Mouse (Mus musculus): Measurements from ENCODE around the gene Lhx2. TPM values are rescaled to one million over a fixed set of nuclear protein-coding genes. Genes with fewer than 3 reads are reported as not detected.

The Lhx2 gene
- polyA plus RNA-seq, 1 experiment from 2014 or later, result 0.10 TPM

GRCm38 (mm10) chr2:38348660-38349420, 9.8 kb downstream of the Lhx2 start:
- 1% methylated on average over 19 of the region's 19 CpGs for WGBS

GRCm38 (mm10) chr2:38349447-38350350, 10.6 kb downstream of the Lhx2 start:
- Histone ChIP-seq H3K4me3 (replicated peaks) (no peak overlapping the region), H3K27me3 (peaks cover 100% of the 10 kb centered on the region), H3K27ac (no peak overlapping the region), H3K9me3 (replicated peaks) (no peaks in the 10 kb centered on the region), H3K36me3 (no peaks in the 10 kb centered on the region), H3K4me2 (peak overlapping the region; percentile 77; the same call in 1 of the 2 replicates), H3K4me1 (peaks cover 40% of the 10 kb centered on the region), H3K9ac (no peak overlapping the region)
- WGBS, result 3% methylated on average over 12 of the region's 12 CpGs
- no peak for ATAC-seq (replicated peaks; ENCODE audit: low FRiP score)

More at GRCm38 (mm10) chr2:38348660-38349420, 9.8 kb downstream of the Lhx2 start:
- Histone ChIP-seq H3K27ac (no peak overlapping the region), H3K4me2 (no peak overlapping the region), H3K4me3 (replicated peaks) (no peak overlapping the region), H3K4me1 (peaks cover 37% of the 10 kb centered on the region), H3K9me3 (replicated peaks) (no peaks in the 10 kb centered on the region), H3K36me3 (no peaks in the 10 kb centered on the region), H3K27me3 (peaks cover 100% of the 10 kb centered on the region), H3K9ac (no peak overlapping the region)
- ATAC-seq (replicated peaks; ENCODE audit: low FRiP score), result no peak

- Histone ChIP-seq H3K4me1 (peaks cover 40% of the 10 kb centered on the region), H3K27ac (no peak overlapping the region), H3K9ac (no peak overlapping the region), H3K4me3 (replicated peaks) (peak overlapping the region; percentile 43), H3K36me3 (no peaks in the 10 kb centered on the region), H3K27me3 (peaks cover 100% of the 10 kb centered on the region), H3K4me2 (peak overlapping the region; percentile 77), H3K9me3 (replicated peaks) (no peaks in the 10 kb centered on the region)
- peak; percentile 28; the same call in 1 of the 2 replicates for ATAC-seq (replicated peaks; ENCODE audit: low FRiP score)
- 1% methylated on average over 13 of the region's 13 CpGs for WGBS
These were observed 11.3 kb downstream of the Lhx2 start for GRCm38 (mm10) chr2:38350386-38350785.

- peak; percentile 94 for ATAC-seq (replicated peaks; ENCODE audit: low FRiP score)
- Histone ChIP-seq H3K27ac (no peak overlapping the region), H3K9ac (no peak overlapping the region), H3K4me1 (peaks cover 40% of the 10 kb centered on the region), H3K9me3 (replicated peaks) (no peaks in the 10 kb centered on the region), H3K36me3 (no peaks in the 10 kb centered on the region), H3K4me3 (replicated peaks) (peak overlapping the region; percentile 43), H3K4me2 (peak overlapping the region; percentile 77), H3K27me3 (peaks cover 100% of the 10 kb centered on the region)
- WGBS, result 0% methylated on average over 36 of the region's 37 CpGs
These were observed 11.7 kb downstream of the Lhx2 start for GRCm38 (mm10) chr2:38350796-38351195.

GRCm38 (mm10) chr2:38351641-38352320, 12.7 kb downstream of the Lhx2 start:
- Histone ChIP-seq H3K9me3 (replicated peaks) (no peaks in the 10 kb centered on the region), H3K4me1 (peaks cover 46% of the 10 kb centered on the region), H3K36me3 (no peaks in the 10 kb centered on the region), H3K27ac (no peak overlapping the region), H3K27me3 (peaks cover 100% of the 10 kb centered on the region), H3K4me2 (peak overlapping the region; percentile 77), H3K4me3 (replicated peaks) (peak overlapping the region; percentile 43), H3K9ac (no peak overlapping the region)
- under 1% methylated on average over 57 of the region's 57 CpGs for WGBS
- ATAC-seq (replicated peaks; ENCODE audit: low FRiP score), result no peak; the same call in 1 of the 2 replicates

- peaks cover 100% of the 10 kb centered on the region for H3K27me3 ChIP-seq
- H3K36me3 ChIP-seq, result no peaks in the 10 kb centered on the region
- no peak overlapping the region for H3K27ac ChIP-seq
- H3K9ac ChIP-seq, result no peak overlapping the region
- peak overlapping the region; percentile 77 for H3K4me2 ChIP-seq
- no peak for ATAC-seq (replicated peaks; ENCODE audit: low FRiP score)
- peaks cover 50% of the 10 kb centered on the region for H3K4me1 ChIP-seq
- peak overlapping the region; percentile 43 for H3K4me3 ChIP-seq (replicated peaks)
- no peaks in the 10 kb centered on the region for H3K9me3 ChIP-seq (replicated peaks)
- WGBS, result 2% methylated on average over 21 of the region's 21 CpGs
These were observed 13.4 kb downstream of the Lhx2 start for GRCm38 (mm10) chr2:38352321-38353007.

- H3K9ac ChIP-seq, result no peak overlapping the region
- H3K36me3 ChIP-seq, result no peaks in the 10 kb centered on the region
- H3K4me3 ChIP-seq (replicated peaks), result no peak overlapping the region
- no peaks in the 10 kb centered on the region for H3K9me3 ChIP-seq (replicated peaks)
- H3K27ac ChIP-seq, result no peak overlapping the region
- peaks cover 46% of the 10 kb centered on the region for H3K4me1 ChIP-seq
- ATAC-seq (replicated peaks; ENCODE audit: low FRiP score), result no peak
- 8% methylated on average over 10 of the region's 10 CpGs for WGBS
- peaks cover 100% of the 10 kb centered on the region for H3K27me3 ChIP-seq
- H3K4me2 ChIP-seq, result no peak overlapping the region
These were observed 13.9 kb downstream of the Lhx2 start for GRCm38 (mm10) chr2:38353008-38353379.

GRCm38 (mm10) chr2:38353664-38354063, 14.6 kb downstream of the Lhx2 start:
- no peak overlapping the region for H3K9ac ChIP-seq
- H3K4me1 ChIP-seq, result peaks cover 40% of the 10 kb centered on the region
- ATAC-seq (replicated peaks; ENCODE audit: low FRiP score), result no peak
- H3K27me3 ChIP-seq, result peaks cover 100% of the 10 kb centered on the region
- no peak overlapping the region for H3K27ac ChIP-seq
- no peak overlapping the region for H3K4me2 ChIP-seq
- no peaks in the 10 kb centered on the region for H3K9me3 ChIP-seq (replicated peaks)
- H3K36me3 ChIP-seq, result no peaks in the 10 kb centered on the region
- 13% methylated on average over 4 of the region's 4 CpGs for WGBS
- no peak overlapping the region for H3K4me3 ChIP-seq (replicated peaks)

GRCm38 (mm10) chr2:38354179-38354716, 15.2 kb downstream of the Lhx2 start:
- H3K27ac ChIP-seq, result no peak overlapping the region
- no peaks in the 10 kb centered on the region for H3K36me3 ChIP-seq
- H3K4me3 ChIP-seq (replicated peaks), result 0 out of 2 replicates have a peak overlapping the region, but pooled peaks have one; percentile 2
- no peak overlapping the region for H3K9ac ChIP-seq
- H3K4me2 ChIP-seq, result no peak overlapping the region
- no peaks in the 10 kb centered on the region for H3K9me3 ChIP-seq (replicated peaks)
- H3K4me1 ChIP-seq, result peaks cover 40% of the 10 kb centered on the region
- whole genome bisulfite sequencing, result 1% methylated on average over 22 of the region's 22 CpGs
- no peak for ATAC-seq (replicated peaks; ENCODE audit: low FRiP score)
- peaks cover 100% of the 10 kb centered on the region for H3K27me3 ChIP-seq

- H3K36me3 ChIP-seq, result no peaks in the 10 kb centered on the region
- no peaks in the 10 kb centered on the region for H3K9me3 ChIP-seq (replicated peaks)
- H3K9ac ChIP-seq, result no peak overlapping the region
- no peak overlapping the region for H3K4me2 ChIP-seq
- H3K27me3 ChIP-seq, result peaks cover 100% of the 10 kb centered on the region
- WGBS, result under 1% methylated on average over 34 of the region's 34 CpGs
- H3K4me3 ChIP-seq (replicated peaks), result 0 out of 2 replicates have a peak overlapping the region, but pooled peaks have one; percentile 2
- H3K4me1 ChIP-seq, result peaks cover 40% of the 10 kb centered on the region
- H3K27ac ChIP-seq, result no peak overlapping the region
- ATAC-seq (replicated peaks; ENCODE audit: low FRiP score), result no peak
These were observed 15.8 kb downstream of the Lhx2 start for GRCm38 (mm10) chr2:38354717-38355510.
